Mouse (Mus musculus) heart, adult 2 months (tissue): ENCODE measurements around the gene Atp1b1.

ENCODE experiments used
- CTCF ChIP-seq: fragments of 200-600 bp; IDR thresholded peaks from 2 replicates; pipeline ENCODE4 v1.8.1; 2022; ENCODE audit warnings: antibody characterized with exemption, mild to moderate bottlenecking, moderate library complexity
- POLR2A ChIP-seq: fragments of 200-500 bp; IDR thresholded peaks from 2 replicates; pipeline ENCODE4 v1.6.1; 2011; ENCODE audit warnings: mild to moderate bottlenecking, low read depth, low read length, control low read depth; ENCODE audit not compliant: insufficient read depth

- TF ChIP-seq POLR2A, result no peak
- no peak for TF ChIP-seq CTCF
Observed at GRCm38 (mm10) chr1:164419401-164419800, 38.8 kb downstream of the Atp1b1 start.
